Mouse (Mus musculus): ENCODE measurements around the gene Cmtm7. TPM values are rescaled to one million over a fixed set of nuclear protein-coding genes. Genes with fewer than 3 reads are reported as not detected.
A peak's percentile ranks its signal among the peaks of the same experiment; 100 is the strongest.

Gene Cmtm7
- polyA plus RNA-seq, 1 experiment = 63.7 TPM

DNA sequence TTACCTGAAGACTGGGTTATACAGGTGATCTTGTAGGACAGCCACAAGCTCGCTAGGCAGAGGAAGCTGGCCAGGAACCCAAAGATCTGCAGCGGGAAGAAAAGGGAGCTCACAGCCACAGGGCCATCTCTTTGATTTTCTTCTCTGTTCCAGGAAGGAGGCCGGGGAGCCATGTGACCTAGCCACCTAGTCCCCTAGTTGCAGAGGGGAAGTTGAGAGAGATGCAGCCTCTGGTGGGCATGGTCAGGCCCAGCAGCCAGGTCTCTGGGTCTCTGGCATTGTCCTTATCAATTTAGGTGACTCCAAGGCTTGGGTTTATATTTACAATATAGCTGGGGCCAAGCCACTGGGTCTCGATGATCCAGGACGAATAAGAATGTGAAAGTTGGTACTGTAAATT, 22.9 kb downstream of the Cmtm7 start:
- peaks cover 11% of the 10 kb centered on the region for H3K36me3 ChIP-seq (ENCODE audit: control insufficient read depth, insufficient read depth, low read length, poor library complexity, severe bottlenecking)
- no peak overlapping the region for H3K27ac ChIP-seq (ENCODE audit: insufficient read depth, low read length)
- H3K27me3 ChIP-seq (ENCODE audit: control insufficient read depth, insufficient read depth, low read length, poor library complexity, severe bottlenecking) = no peaks in the 10 kb centered on the region
- no peaks in the 10 kb centered on the region for H3K9me3 ChIP-seq (replicated peaks; ENCODE audit: control insufficient read depth, insufficient read depth, low read length, poor library complexity, severe bottlenecking)
- no peak for TF ChIP-seq EP300 (IDR thresholded peaks at IDR 0.05; ENCODE audit: insufficient read depth, low read depth, low read length)
- no peak for TF ChIP-seq CTCF (IDR thresholded peaks at IDR 0.05; ENCODE audit: low read depth, low read length)
- no peak for TF ChIP-seq POLR2A (IDR thresholded peaks at IDR 0.05; ENCODE audit: insufficient read depth, low read length)
- H3K9ac ChIP-seq (ENCODE audit: low read depth, poor library complexity, severe bottlenecking) = no peak overlapping the region
- no peak overlapping the region for H3K4me3 ChIP-seq (ENCODE audit: low read depth, low read length)
- peaks cover 3% of the 10 kb centered on the region for H3K4me1 ChIP-seq (ENCODE audit: control insufficient read depth, insufficient read depth, low read length)

- Histone ChIP-seq H3K4me3 (ENCODE audit: low read depth, low read length) (no peak overlapping the region), H3K27ac (ENCODE audit: insufficient read depth, low read length) (no peak overlapping the region), H3K4me1 (ENCODE audit: control insufficient read depth, insufficient read depth, low read length) (peaks cover 3% of the 10 kb centered on the region), H3K36me3 (ENCODE audit: control insufficient read depth, insufficient read depth, low read length, poor library complexity, severe bottlenecking) (peaks cover 11% of the 10 kb centered on the region), H3K9me3 (replicated peaks; ENCODE audit: control insufficient read depth, insufficient read depth, low read length, poor library complexity, severe bottlenecking) (no peaks in the 10 kb centered on the region), H3K27me3 (ENCODE audit: control insufficient read depth, insufficient read depth, low read length, poor library complexity, severe bottlenecking) (no peaks in the 10 kb centered on the region), H3K9ac (ENCODE audit: low read depth, poor library complexity, severe bottlenecking) (no peak overlapping the region)
- TF ChIP-seq POLR2A (IDR thresholded peaks at IDR 0.05; ENCODE audit: insufficient read depth, low read length) (no peak), EP300 (IDR thresholded peaks at IDR 0.05; ENCODE audit: insufficient read depth, low read depth, low read length) (no peak), CTCF (IDR thresholded peaks at IDR 0.05; ENCODE audit: low read depth, low read length) (no peak)
Observed at GRCm38 (mm10) chr9:114758272-114758671, 23.4 kb downstream of the Cmtm7 start.

DNA sequence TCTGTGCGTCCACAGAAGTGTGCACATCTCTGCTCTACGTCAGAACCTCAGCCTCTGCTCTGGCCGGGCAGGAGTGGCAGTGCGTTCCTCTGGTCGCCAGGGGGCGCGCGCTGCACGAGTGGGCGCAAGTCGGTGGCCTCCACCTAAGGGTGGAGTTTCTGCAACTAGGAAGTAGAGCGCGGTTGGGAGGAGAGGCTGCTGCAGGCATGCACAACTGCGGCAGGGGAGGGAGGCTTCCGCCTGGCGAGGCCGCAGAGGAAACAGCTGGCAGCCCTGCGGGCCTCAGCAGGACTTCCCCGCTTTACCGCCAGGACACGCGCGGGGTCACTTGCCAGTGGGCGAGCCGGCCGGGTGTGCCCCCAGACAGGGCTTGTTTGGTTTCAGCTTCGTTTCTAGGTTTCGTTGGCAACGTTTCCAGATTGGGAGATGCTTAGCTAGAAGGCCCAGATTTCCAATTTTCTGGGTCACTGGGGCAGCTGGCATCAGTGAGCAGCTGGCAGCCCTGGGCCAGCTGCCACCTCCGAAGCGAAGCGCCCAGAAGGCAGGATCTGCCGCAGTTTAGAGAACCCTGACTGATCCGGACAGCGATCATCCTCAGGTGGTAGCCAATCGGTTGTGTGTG, 28.7 kb downstream of the Cmtm7 start:
- TF ChIP-seq CTCF (IDR thresholded peaks at IDR 0.05; ENCODE audit: low read depth, low read length) = peak; percentile 98
- TF ChIP-seq EP300 (IDR thresholded peaks at IDR 0.05; ENCODE audit: insufficient read depth, low read depth, low read length) = peak; percentile 59; the same call in 1 of the 2 replicates
- TF ChIP-seq POLR2A (IDR thresholded peaks at IDR 0.05; ENCODE audit: insufficient read depth, low read length) = no peak
- Histone ChIP-seq H3K4me1 (ENCODE audit: control insufficient read depth, insufficient read depth, low read length) (no peaks in the 10 kb centered on the region), H3K27ac (ENCODE audit: insufficient read depth, low read length) (no peak overlapping the region), H3K9me3 (replicated peaks; ENCODE audit: control insufficient read depth, insufficient read depth, low read length, poor library complexity, severe bottlenecking) (no peaks in the 10 kb centered on the region), H3K9ac (ENCODE audit: low read depth, poor library complexity, severe bottlenecking) (peak overlapping the region; percentile 35), H3K36me3 (ENCODE audit: control insufficient read depth, insufficient read depth, low read length, poor library complexity, severe bottlenecking) (no peaks in the 10 kb centered on the region; the same call in 1 of the 2 replicates), H3K27me3 (ENCODE audit: control insufficient read depth, insufficient read depth, low read length, poor library complexity, severe bottlenecking) (no peaks in the 10 kb centered on the region), H3K4me3 (ENCODE audit: low read depth, low read length) (peak overlapping the region; percentile 54)

- Histone ChIP-seq H3K9ac (ENCODE audit: low read depth, poor library complexity, severe bottlenecking) (no peak overlapping the region), H3K9me3 (replicated peaks; ENCODE audit: control insufficient read depth, insufficient read depth, low read length, poor library complexity, severe bottlenecking) (no peaks in the 10 kb centered on the region), H3K4me1 (ENCODE audit: control insufficient read depth, insufficient read depth, low read length) (no peaks in the 10 kb centered on the region), H3K4me3 (ENCODE audit: low read depth, low read length) (no peak overlapping the region), H3K27me3 (ENCODE audit: control insufficient read depth, insufficient read depth, low read length, poor library complexity, severe bottlenecking) (no peaks in the 10 kb centered on the region), H3K27ac (ENCODE audit: insufficient read depth, low read length) (no peak overlapping the region), H3K36me3 (ENCODE audit: control insufficient read depth, insufficient read depth, low read length, poor library complexity, severe bottlenecking) (peaks cover 4% of the 10 kb centered on the region; the same call in 1 of the 2 replicates)
- no peak for TF ChIP-seq POLR2A (IDR thresholded peaks at IDR 0.05; ENCODE audit: insufficient read depth, low read length)
- TF ChIP-seq EP300 (IDR thresholded peaks at IDR 0.05; ENCODE audit: insufficient read depth, low read depth, low read length) = no peak
- TF ChIP-seq CTCF (IDR thresholded peaks at IDR 0.05; ENCODE audit: low read depth, low read length) = no peak
Observed at GRCm38 (mm10) chr9:114752311-114752710, 29.3 kb downstream of the Cmtm7 start.

DNA sequence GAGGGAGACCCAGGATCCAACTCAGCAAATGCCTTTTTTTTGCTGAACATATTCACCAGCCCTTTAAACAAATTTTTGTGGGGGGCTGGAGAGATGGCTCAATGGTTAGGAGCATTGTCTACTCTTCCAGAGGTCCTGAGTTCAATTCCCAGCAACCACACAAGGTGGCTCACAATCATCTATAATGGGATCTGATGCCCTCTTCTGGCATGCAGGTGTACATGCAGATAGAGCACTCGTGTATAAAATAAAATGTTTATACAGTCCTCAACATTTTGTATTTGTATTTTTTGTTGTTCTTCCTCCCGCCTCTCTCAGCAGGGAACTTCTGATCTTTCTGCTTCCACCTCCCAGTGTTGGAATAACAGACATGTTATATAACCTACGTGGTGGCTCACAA, 30.1 kb downstream of the Cmtm7 start:
- no peak overlapping the region for H3K9ac ChIP-seq (ENCODE audit: low read depth, poor library complexity, severe bottlenecking)
- H3K27ac ChIP-seq (ENCODE audit: insufficient read depth, low read length) = no peak overlapping the region
- H3K36me3 ChIP-seq (ENCODE audit: control insufficient read depth, insufficient read depth, low read length, poor library complexity, severe bottlenecking) = peaks cover 4% of the 10 kb centered on the region; the same call in 1 of the 2 replicates
- H3K4me1 ChIP-seq (ENCODE audit: control insufficient read depth, insufficient read depth, low read length) = no peaks in the 10 kb centered on the region
- no peaks in the 10 kb centered on the region for H3K9me3 ChIP-seq (replicated peaks; ENCODE audit: control insufficient read depth, insufficient read depth, low read length, poor library complexity, severe bottlenecking)
- no peak for TF ChIP-seq EP300 (IDR thresholded peaks at IDR 0.05; ENCODE audit: insufficient read depth, low read depth, low read length)
- TF ChIP-seq POLR2A (IDR thresholded peaks at IDR 0.05; ENCODE audit: insufficient read depth, low read length) = no peak
- no peak for TF ChIP-seq CTCF (IDR thresholded peaks at IDR 0.05; ENCODE audit: low read depth, low read length)
- H3K4me3 ChIP-seq (ENCODE audit: low read depth, low read length) = no peak overlapping the region
- H3K27me3 ChIP-seq (ENCODE audit: control insufficient read depth, insufficient read depth, low read length, poor library complexity, severe bottlenecking) = no peaks in the 10 kb centered on the region

- no peaks in the 10 kb centered on the region for H3K9me3 ChIP-seq (replicated peaks; ENCODE audit: control insufficient read depth, insufficient read depth, low read length, poor library complexity, severe bottlenecking)
- no peak overlapping the region for H3K9ac ChIP-seq (ENCODE audit: low read depth, poor library complexity, severe bottlenecking)
- no peak for TF ChIP-seq CTCF (IDR thresholded peaks at IDR 0.05; ENCODE audit: low read depth, low read length)
- TF ChIP-seq POLR2A (IDR thresholded peaks at IDR 0.05; ENCODE audit: insufficient read depth, low read length) = no peak
- TF ChIP-seq EP300 (IDR thresholded peaks at IDR 0.05; ENCODE audit: insufficient read depth, low read depth, low read length) = no peak
- H3K27me3 ChIP-seq (ENCODE audit: control insufficient read depth, insufficient read depth, low read length, poor library complexity, severe bottlenecking) = no peaks in the 10 kb centered on the region
- H3K4me1 ChIP-seq (ENCODE audit: control insufficient read depth, insufficient read depth, low read length) = no peaks in the 10 kb centered on the region
- no peak overlapping the region for H3K4me3 ChIP-seq (ENCODE audit: low read depth, low read length)
- peaks cover 4% of the 10 kb centered on the region; the same call in 1 of the 2 replicates for H3K36me3 ChIP-seq (ENCODE audit: control insufficient read depth, insufficient read depth, low read length, poor library complexity, severe bottlenecking)
- H3K27ac ChIP-seq (ENCODE audit: insufficient read depth, low read length) = no peak overlapping the region
Observed at GRCm38 (mm10) chr9:114747466-114747865, 34.2 kb downstream of the Cmtm7 start.

Measured in ES-Bruce4 (cell line).